Mouse (Mus musculus) T-helper 2 cell (primary cell): ENCODE results near the gene Hist1h4h.

Experiments
- in situ Hi-C: fragments of 300-600 bp; cut with MboI, MseI; formaldehyde crosslinking; loops from one replicate; pipeline ENCODE4 v1.15.1; 2025; ENCODE audit warnings: high pct_unique_total_duplicates

Gene Hist1h4h

GRCm38 (mm10) chr13:23573898-23574524 is 43.2 kb downstream of the Hist1h4h start, which contains the start of the genes Hist1h2bf and Hist1h2ad:
Hist1h2bf (minus strand) TSS chr13:23574196.
Hist1h2ad (plus strand) TSS chr13:23574381.
- in situ Hi-C loops = loop anchor here (10.0 kb wide), 1 partner anchor 1859 kb away; the partner anchor contains the start of genes Hist1h2ai, Hist1h2bl and Hist1h3h

DNA sequence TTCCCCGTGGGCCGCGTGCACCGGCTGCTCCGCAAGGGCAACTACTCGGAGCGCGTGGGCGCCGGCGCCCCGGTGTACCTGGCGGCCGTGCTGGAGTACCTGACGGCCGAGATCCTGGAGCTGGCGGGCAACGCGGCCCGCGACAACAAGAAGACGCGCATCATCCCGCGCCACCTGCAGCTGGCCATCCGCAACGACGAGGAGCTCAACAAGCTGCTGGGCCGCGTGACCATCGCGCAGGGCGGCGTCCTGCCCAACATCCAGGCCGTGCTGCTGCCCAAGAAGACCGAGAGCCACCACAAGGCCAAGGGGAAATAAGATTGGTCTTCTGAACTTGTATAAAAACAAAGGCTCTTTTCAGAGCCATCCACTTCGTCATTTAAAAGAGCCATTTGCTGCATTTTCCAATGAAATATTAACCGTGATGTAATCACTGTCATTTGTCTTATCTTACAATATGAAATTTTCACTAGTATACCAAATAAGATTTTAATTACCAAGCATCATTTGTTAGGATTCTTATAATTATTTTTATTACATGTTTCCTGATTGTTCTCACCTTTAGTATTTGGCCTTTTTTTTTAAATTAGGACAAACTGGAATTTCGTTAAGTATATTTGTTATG is 43.8 kb downstream of the Hist1h4h start:
- in situ Hi-C loops = loop anchor here (10.0 kb wide), 1 partner anchor 1860 kb away; the partner anchor contains the start of genes Hist1h2ai, Hist1h2bl and Hist1h3h

GRCm38 (mm10) chr13:23575271-23575851 is 44.5 kb downstream of the Hist1h4h start, which contains the start of gene Hist1h3d:
Hist1h3d (plus strand) TSS chr13:23575763.
- in situ Hi-C loops = loop anchor here (10.0 kb wide), 1 partner anchor 1861 kb away; the partner anchor contains the start of genes Hist1h2ai, Hist1h2bl and Hist1h3h

- in situ Hi-C loops = loop anchor here (10.0 kb wide), 1 partner anchor 1861 kb away; the partner anchor contains the start of genes Hist1h2ai, Hist1h2bl and Hist1h3h
These were observed 45.0 kb downstream of the Hist1h4h start for GRCm38 (mm10) chr13:23575864-23576313.

- in situ Hi-C loops = loop anchor here (10.0 kb wide), 1 partner anchor 1862 kb away; the partner anchor contains the start of genes Hist1h2ai, Hist1h2bl and Hist1h3h
These were observed 45.6 kb downstream of the Hist1h4h start for GRCm38 (mm10) chr13:23576351-23576881.

- in situ Hi-C loops = loop anchor here (10.0 kb wide), 1 partner anchor 1862 kb away; the partner anchor contains the start of genes Hist1h2ai, Hist1h2bl and Hist1h3h
These were observed 46.2 kb downstream of the Hist1h4h start for GRCm38 (mm10) chr13:23576906-23577639.

GRCm38 (mm10) chr13:23577835-23578234 is 47.0 kb downstream of the Hist1h4h start:
- in situ Hi-C loops = loop anchor here (10.0 kb wide), 1 partner anchor 1863 kb away; the partner anchor contains the start of genes Hist1h2ai, Hist1h2bl and Hist1h3h
